Mouse (Mus musculus): ENCODE results near the gene Gcnt7. TPM values are rescaled to one million over a fixed set of nuclear protein-coding genes. Genes with fewer than 3 reads are reported as not detected.

Gcnt7 gene
- total and polyA plus RNA-seq, 2 experiments from 2014 or later, result 1.2 TPM; not detected in 1

- H3K9ac ChIP-seq (replicated peaks; ENCODE audit: low read length, poor library complexity, severe bottlenecking), result no peak overlapping the region
- ATAC-seq (ENCODE audit: low FRiP score) (no peak), DNase-seq (ENCODE audit: low spot score) (no peak)
- 83% methylated on average over 2 of the region's 2 CpGs for WGBS
- H3K27ac ChIP-seq (ENCODE audit: low read depth, low read length), result no peak overlapping the region
- no peaks in the 10 kb centered on the region; the same call in 1 of the 2 replicates for H3K27me3 ChIP-seq (ENCODE audit: insufficient read depth, low read length)
- H3K4me1 ChIP-seq (ENCODE audit: insufficient read depth, low read length), result no peaks in the 10 kb centered on the region
- no peak overlapping the region for H3K4me3 ChIP-seq (ENCODE audit: low read depth, low read length)
- no peak for TF ChIP-seq CTCF (IDR thresholded peaks at IDR 0.05)
- H3K9me3 ChIP-seq (ENCODE audit: low read length), result no peaks in the 10 kb centered on the region
- no peaks in the 10 kb centered on the region for H3K36me3 ChIP-seq (ENCODE audit: insufficient read depth, low read length)
- H3K4me2 ChIP-seq (ENCODE audit: low read depth, low read length, poor library complexity, severe bottlenecking), result no peak overlapping the region
Measured at GRCm38 (mm10) chr2:172410686-172411085, 47.7 kb downstream of the Gcnt7 start.

GRCm38 (mm10) chr2:172407499-172407898 lies 50.9 kb downstream of the Gcnt7 start:
- WGBS, result 78% methylated on average over 2 of the region's 2 CpGs
- Histone ChIP-seq H3K4me3 (ENCODE audit: low read depth, low read length) (no peak overlapping the region), H3K36me3 (ENCODE audit: insufficient read depth, low read length) (no peaks in the 10 kb centered on the region), H3K9me3 (ENCODE audit: low read length) (no peaks in the 10 kb centered on the region), H3K4me1 (ENCODE audit: insufficient read depth, low read length) (no peaks in the 10 kb centered on the region), H3K4me2 (ENCODE audit: low read depth, low read length, poor library complexity, severe bottlenecking) (no peak overlapping the region), H3K27me3 (ENCODE audit: insufficient read depth, low read length) (no peaks in the 10 kb centered on the region; the same call in 1 of the 2 replicates), H3K9ac (replicated peaks; ENCODE audit: low read length, poor library complexity, severe bottlenecking) (no peak overlapping the region), H3K27ac (ENCODE audit: low read depth, low read length) (no peak overlapping the region)
- ATAC-seq (ENCODE audit: low FRiP score) (no peak), DNase-seq (ENCODE audit: low spot score) (no peak)
- no peak for TF ChIP-seq CTCF (IDR thresholded peaks at IDR 0.05)

- Histone ChIP-seq H3K9ac (replicated peaks; ENCODE audit: low read length, poor library complexity, severe bottlenecking) (no peak overlapping the region), H3K4me1 (ENCODE audit: insufficient read depth, low read length) (no peaks in the 10 kb centered on the region), H3K36me3 (ENCODE audit: insufficient read depth, low read length) (no peaks in the 10 kb centered on the region), H3K27me3 (ENCODE audit: insufficient read depth, low read length) (no peaks in the 10 kb centered on the region; the same call in 1 of the 2 replicates), H3K9me3 (ENCODE audit: low read length) (no peaks in the 10 kb centered on the region), H3K27ac (ENCODE audit: low read depth, low read length) (no peak overlapping the region), H3K4me2 (ENCODE audit: low read depth, low read length, poor library complexity, severe bottlenecking) (no peak overlapping the region), H3K4me3 (ENCODE audit: low read depth, low read length) (no peak overlapping the region)
- TF ChIP-seq CTCF (IDR thresholded peaks at IDR 0.05), result no peak
- ATAC-seq (ENCODE audit: low FRiP score) (no peak), DNase-seq (ENCODE audit: low spot score) (no peak)
- 74% methylated on average over 4 of the region's 4 CpGs for WGBS
Measured at GRCm38 (mm10) chr2:172406173-172406572, 52.2 kb downstream of the Gcnt7 start.

GRCm38 (mm10) chr2:172405011-172405410 lies 53.4 kb downstream of the Gcnt7 start:
- no peaks in the 10 kb centered on the region for H3K36me3 ChIP-seq (ENCODE audit: insufficient read depth, low read length)
- DNase-seq (ENCODE audit: low spot score) (no peak), ATAC-seq (ENCODE audit: low FRiP score) (no peak)
- no peaks in the 10 kb centered on the region for H3K4me1 ChIP-seq (ENCODE audit: insufficient read depth, low read length)
- 74% methylated on average over 3 of the region's 3 CpGs for WGBS
- H3K4me3 ChIP-seq (ENCODE audit: low read depth, low read length), result no peak overlapping the region
- H3K9me3 ChIP-seq (ENCODE audit: low read length), result no peaks in the 10 kb centered on the region
- no peaks in the 10 kb centered on the region; the same call in 1 of the 2 replicates for H3K27me3 ChIP-seq (ENCODE audit: insufficient read depth, low read length)
- H3K4me2 ChIP-seq (ENCODE audit: low read depth, low read length, poor library complexity, severe bottlenecking), result no peak overlapping the region
- H3K27ac ChIP-seq (ENCODE audit: low read depth, low read length), result no peak overlapping the region
- no peak overlapping the region for H3K9ac ChIP-seq (replicated peaks; ENCODE audit: low read length, poor library complexity, severe bottlenecking)
- no peak for TF ChIP-seq CTCF (IDR thresholded peaks at IDR 0.05)

- H3K27me3 ChIP-seq (ENCODE audit: insufficient read depth, low read length), result no peaks in the 10 kb centered on the region; the same call in 1 of the 2 replicates
- H3K36me3 ChIP-seq (ENCODE audit: insufficient read depth, low read length), result no peaks in the 10 kb centered on the region
- no peak overlapping the region for H3K27ac ChIP-seq (ENCODE audit: low read depth, low read length)
- no peak overlapping the region for H3K4me2 ChIP-seq (ENCODE audit: low read depth, low read length, poor library complexity, severe bottlenecking)
- WGBS, result 55% methylated on average over 7 of the region's 7 CpGs
- H3K4me3 ChIP-seq (ENCODE audit: low read depth, low read length), result no peak overlapping the region
- ATAC-seq (ENCODE audit: low FRiP score) (no peak), DNase-seq (ENCODE audit: low spot score) (no peak)
- H3K9me3 ChIP-seq (ENCODE audit: low read length), result no peaks in the 10 kb centered on the region
- H3K4me1 ChIP-seq (ENCODE audit: insufficient read depth, low read length), result no peaks in the 10 kb centered on the region
- H3K9ac ChIP-seq (replicated peaks; ENCODE audit: low read length, poor library complexity, severe bottlenecking), result no peak overlapping the region
- no peak for TF ChIP-seq CTCF (IDR thresholded peaks at IDR 0.05)
Measured at GRCm38 (mm10) chr2:172404239-172404638, 54.2 kb downstream of the Gcnt7 start.

- Histone ChIP-seq H3K27ac (ENCODE audit: low read depth, low read length) (no peak overlapping the region), H3K4me1 (ENCODE audit: insufficient read depth, low read length) (no peaks in the 10 kb centered on the region), H3K27me3 (ENCODE audit: insufficient read depth, low read length) (no peaks in the 10 kb centered on the region; the same call in 1 of the 2 replicates), H3K9ac (replicated peaks; ENCODE audit: low read length, poor library complexity, severe bottlenecking) (no peak overlapping the region), H3K4me2 (ENCODE audit: low read depth, low read length, poor library complexity, severe bottlenecking) (no peak overlapping the region), H3K4me3 (ENCODE audit: low read depth, low read length) (no peak overlapping the region), H3K9me3 (ENCODE audit: low read length) (no peaks in the 10 kb centered on the region), H3K36me3 (ENCODE audit: insufficient read depth, low read length) (no peaks in the 10 kb centered on the region)
- WGBS, result 72% methylated on average over 13 of the region's 13 CpGs
- no peak for ATAC-seq (ENCODE audit: low FRiP score)
- no peak for TF ChIP-seq CTCF (IDR thresholded peaks at IDR 0.05)
- no peak for DNase-seq (ENCODE audit: low spot score)
Measured at GRCm38 (mm10) chr2:172401116-172401825, 57.1 kb downstream of the Gcnt7 start.

Other genes with a start within 250 kb of the Gcnt7 start
- 0.60 and 0.71 TPM in 2 replicates for gene Mc3r, start 210.1 kb downstream of the Gcnt7 start, total RNA-seq (2014; rRNA removed)
- 0.94 and 1.1 TPM in 2 replicates for gene Mc3r, start 210.1 kb downstream of the Gcnt7 start, polyA plus RNA-seq (2015; fragmentation: Nextera tagmentation; extraction: Ambion mirVana)
- gene Fam210b, start 113.0 kb downstream of the Gcnt7 start, total RNA-seq (2014; rRNA removed), result 10.2 and 10.8 TPM in 2 replicates
- 21.1 and 21.9 TPM in 2 replicates for gene Fam210b, start 113.0 kb downstream of the Gcnt7 start, polyA plus RNA-seq (2015; fragmentation: Nextera tagmentation; extraction: Ambion mirVana)
- gene Aurka, start 88.1 kb downstream of the Gcnt7 start, total RNA-seq (2014; rRNA removed), result 4.2 and 7.6 TPM in 2 replicates
- 5.9 and 6.2 TPM in 2 replicates for gene Aurka, start 88.1 kb downstream of the Gcnt7 start, polyA plus RNA-seq (2015; fragmentation: Nextera tagmentation; extraction: Ambion mirVana)
- 26.6 and 28.0 TPM in 2 replicates for gene Cstf1, start 87.9 kb downstream of the Gcnt7 start, total RNA-seq (2014; rRNA removed)
- 25.0 and 27.0 TPM in 2 replicates for gene Cstf1, start 87.9 kb downstream of the Gcnt7 start, polyA plus RNA-seq (2015; fragmentation: Nextera tagmentation; extraction: Ambion mirVana)
- gene Cass4, start 64.8 kb downstream of the Gcnt7 start, total RNA-seq (2014; rRNA removed), result 0.05 and 0.52 TPM in 2 replicates
- 0.07 and 0.11 TPM in 2 replicates for gene Cass4, start 64.8 kb downstream of the Gcnt7 start, polyA plus RNA-seq (2015; fragmentation: Nextera tagmentation; extraction: Ambion mirVana)
- 62.0 and 67.0 TPM in 2 replicates for gene Rtf2, start 18.0 kb downstream of the Gcnt7 start, total RNA-seq (2014; rRNA removed)
- 85.0 and 89.2 TPM in 2 replicates for gene Rtf2, start 18.0 kb downstream of the Gcnt7 start, polyA plus RNA-seq (2015; fragmentation: Nextera tagmentation; extraction: Ambion mirVana)
- gene Fam209, start 13.9 kb upstream of the Gcnt7 start, total RNA-seq (2014; rRNA removed), result not detected in 2 replicates
- 0.43 and 0.47 TPM in 2 replicates for gene Fam209, start 13.9 kb upstream of the Gcnt7 start, polyA plus RNA-seq (2015; fragmentation: Nextera tagmentation; extraction: Ambion mirVana)
- gene Tfap2c, start 91.0 kb upstream of the Gcnt7 start, total RNA-seq (2014; rRNA removed), result 0.24 TPM in 1 of 2 replicates, not detected in the other
- not detected in 2 replicates for gene Tfap2c, start 91.0 kb upstream of the Gcnt7 start, polyA plus RNA-seq (2015; fragmentation: Nextera tagmentation; extraction: Ambion mirVana)

Measured in midbrain, postnatal 0 days (tissue).